Mouse (Mus musculus): Measurements from ENCODE around the gene Per2.

Per2 gene

DNA sequence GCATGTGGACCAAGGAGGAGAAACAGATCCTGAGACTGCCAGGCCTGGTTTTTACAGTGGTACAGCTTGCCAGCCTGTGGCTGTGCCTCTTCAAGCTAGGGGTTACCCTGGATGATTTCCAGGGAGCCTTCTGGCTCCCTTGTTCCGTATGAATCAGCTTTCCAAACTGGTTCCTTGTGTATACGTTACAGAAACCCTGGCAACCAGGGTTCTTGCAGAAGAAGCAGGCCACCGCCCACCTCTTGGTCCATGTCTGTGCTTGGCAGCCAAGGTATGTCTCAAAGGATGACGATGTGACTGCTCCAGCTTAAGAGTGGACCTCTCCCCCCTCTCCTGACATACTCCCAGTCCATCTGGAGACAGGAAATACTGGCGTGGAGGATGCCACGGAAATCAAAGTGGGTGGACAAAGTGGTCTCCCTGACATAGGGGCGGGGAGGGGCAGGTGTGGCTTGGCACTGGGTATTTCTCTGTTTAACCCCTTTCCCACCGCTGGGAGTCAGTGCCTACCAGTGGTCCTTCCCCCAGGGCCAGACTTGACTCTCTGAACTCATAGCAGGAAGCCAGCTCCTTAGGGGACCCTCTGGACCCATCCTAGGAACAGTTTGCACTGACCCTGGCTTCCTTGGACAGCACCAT lies 782 bp downstream of the Per2 start:
- DNase-seq (ENCODE audit: low spot score in 2 of 2), result peak; percentile 61 to 87

DNA sequence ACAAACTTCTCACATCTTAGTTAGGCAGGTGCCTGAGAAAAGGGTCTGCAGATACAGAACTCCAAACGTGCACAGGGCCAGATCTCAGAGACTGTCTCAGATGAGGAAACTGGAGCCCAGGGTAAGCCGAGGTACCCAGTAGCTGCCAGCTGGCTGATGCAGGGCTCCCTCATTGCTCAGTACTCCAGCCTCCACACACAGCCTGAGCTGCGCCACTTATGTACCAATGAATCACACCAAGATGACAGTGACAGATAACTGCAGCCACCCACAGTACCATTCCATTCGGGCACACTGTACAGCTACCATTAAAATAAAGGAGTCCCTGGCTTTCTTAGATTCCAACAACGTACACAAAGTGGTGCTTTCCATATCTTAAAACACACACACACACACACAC lies 1.4 kb downstream of the Per2 start:
- DNase-seq (ENCODE audit: low spot score in 2 of 2), result peak; percentile 57 to 77

DNA sequence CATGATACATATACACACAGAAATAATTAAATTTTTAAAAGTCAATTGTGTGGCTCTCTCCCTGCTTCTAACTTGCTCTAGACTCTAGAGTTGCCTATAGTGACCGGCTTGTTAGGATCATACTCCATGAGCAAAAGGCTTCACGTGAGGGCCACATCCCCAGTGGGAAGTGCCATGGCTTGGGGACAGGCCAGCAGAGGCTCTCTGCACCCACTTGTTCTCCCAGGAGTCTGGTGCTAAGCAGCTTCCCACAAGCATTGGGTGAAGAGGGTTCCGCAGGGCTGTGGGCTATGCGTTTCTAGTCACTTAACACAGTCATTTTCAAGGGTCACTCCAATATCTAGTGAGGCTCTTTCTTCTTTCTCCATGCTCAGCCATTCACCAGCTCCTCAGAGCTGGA lies 2.0 kb downstream of the Per2 start:
- DNase-seq (ENCODE audit: low spot score in 2 of 2), result no peak

DNA sequence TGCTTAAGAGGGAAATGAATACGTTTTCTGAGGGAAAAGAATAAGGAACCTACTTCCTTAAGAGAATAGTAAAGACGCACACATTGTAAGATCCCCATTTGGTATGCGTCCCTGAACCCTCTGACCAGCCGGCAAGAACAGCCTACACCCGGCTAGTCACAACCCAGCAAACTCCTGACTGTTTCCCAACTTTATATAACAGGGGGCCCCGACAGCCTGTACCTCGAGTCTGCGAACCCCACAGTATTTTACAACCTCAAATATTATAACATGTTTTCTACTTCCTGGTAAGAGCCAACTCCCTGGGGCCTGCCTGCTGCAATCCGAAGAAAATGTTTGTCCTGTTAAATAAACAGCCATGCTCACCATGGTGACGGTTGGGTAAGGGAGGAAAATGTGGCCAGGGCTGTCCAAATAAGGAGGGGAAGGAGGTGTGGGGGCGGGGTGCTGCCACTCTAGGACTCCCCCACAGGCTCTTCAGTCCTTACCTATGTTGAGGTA lies 2.8 kb downstream of the Per2 start:
- DNase-seq (ENCODE audit: low spot score in 2 of 2), result peak; percentile 56 to 69

DNA sequence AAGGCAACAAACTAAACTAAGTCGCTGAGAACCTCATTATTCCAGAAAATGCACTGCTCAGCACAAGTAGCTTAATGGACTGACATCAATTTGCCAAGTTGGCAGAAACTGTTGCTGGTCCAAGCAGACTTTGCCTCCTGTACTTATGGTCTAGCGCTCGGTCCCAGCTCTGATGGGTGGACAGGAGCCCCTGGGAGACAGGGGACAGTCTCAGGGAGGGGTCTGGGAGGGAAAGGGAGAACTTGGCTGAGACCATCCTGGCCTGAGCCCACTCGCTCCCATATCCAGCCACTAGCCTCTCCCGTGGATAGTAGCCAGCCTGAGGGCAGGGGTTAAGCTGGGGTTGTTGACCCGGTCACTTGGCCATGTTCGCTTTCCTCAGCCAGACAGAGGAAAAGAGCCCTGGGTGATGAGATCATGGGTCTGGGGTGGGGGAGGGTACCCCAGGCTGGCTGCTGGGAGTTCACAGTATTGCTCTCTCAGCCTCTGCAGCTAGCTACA lies 3.4 kb downstream of the Per2 start:
- peak in 1 of 2 experiments; percentile 47 for DNase-seq (ENCODE audit: low spot score in 2 of 2)

DNA sequence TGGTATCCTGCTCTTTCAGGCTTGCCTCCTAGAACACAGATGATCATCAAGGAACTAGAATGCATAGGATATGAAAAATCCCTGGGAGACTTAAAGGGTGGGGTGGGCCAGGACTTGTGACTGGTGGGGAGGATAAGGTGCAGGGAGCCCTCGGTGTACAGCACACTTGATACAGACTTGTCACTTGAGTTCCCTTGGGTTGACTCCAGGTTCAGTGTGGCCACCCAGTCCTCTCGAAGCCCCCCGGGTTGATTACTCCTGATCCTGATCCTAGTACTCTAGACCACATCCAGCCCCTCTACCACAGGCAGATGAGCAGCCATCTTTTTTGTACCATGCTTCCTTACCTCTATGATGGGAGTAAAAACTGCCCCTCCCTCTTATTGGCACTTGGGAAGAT lies 4.2 kb downstream of the Per2 start:
- DNase-seq (ENCODE audit: low spot score in 2 of 2), result no peak

DNA sequence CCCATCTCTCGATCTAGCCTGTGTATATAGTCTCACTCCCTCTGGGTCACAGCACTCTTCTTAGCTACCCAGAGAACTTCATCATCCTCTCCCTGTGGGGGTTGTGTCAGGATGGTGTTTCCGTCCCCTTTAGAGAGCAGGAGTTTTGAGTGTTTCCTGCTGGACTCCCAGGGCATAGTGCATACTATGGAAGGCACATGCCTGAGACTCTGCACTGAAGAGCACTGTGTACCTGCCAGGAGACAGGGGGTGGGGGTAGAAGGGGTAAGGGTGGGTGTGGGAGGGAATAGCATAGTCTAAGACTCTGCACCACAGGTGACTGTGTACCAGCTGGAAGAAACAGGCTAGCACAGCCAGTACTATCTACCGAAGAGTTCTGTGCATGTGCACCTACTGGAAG lies 4.8 kb downstream of the Per2 start:
- no peak for DNase-seq (ENCODE audit: low spot score in 2 of 2)

DNA sequence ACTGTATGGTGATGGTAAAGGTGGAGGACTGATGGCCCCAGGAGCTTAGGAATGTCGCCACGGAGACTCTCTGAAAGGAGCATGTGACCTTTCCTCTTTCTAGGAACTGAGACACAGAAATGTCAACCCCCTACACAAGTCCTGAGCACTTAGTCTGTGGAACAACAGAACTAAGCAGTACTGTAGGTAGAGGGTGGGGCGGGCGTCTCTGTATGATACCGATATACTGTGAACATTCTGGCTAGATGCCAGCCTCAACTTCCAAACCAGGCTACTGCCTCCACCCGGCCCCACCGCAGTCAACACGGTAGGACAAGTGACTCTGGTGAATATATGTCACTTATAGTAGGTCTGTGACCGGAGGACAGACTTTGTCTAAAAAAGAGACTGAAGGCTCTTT lies 5.2 kb downstream of the Per2 start:
- DNase-seq (ENCODE audit: low spot score in 2 of 2), result no peak

DNA sequence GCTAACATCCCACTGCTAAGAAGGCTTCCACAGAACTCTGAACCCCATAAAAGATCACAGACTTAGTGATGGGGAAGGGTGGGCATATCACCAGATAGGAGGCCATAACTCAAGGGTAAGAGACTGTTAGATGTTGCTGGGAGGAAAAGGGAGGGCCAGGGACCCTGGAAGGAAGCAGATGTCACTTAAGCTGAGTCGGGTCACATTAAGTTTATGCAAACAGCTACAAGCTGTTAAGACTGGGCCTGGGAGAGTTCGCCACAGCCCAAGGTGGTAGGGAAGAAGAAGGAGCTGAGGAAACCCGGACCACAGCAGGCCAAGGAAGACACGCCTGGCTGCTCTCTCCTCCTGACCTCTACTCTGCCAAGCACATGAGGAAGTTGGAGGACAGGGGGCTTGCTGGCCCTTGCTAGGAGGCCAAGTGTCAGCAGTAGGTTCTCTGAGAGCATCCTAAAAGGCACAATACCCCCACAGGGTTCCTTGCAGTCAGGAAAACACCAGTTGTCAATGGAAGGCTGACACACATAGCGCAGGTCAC lies 7.5 kb downstream of the Per2 start:
- no peak for DNase-seq (ENCODE audit: low spot score in 2 of 2)

DNA sequence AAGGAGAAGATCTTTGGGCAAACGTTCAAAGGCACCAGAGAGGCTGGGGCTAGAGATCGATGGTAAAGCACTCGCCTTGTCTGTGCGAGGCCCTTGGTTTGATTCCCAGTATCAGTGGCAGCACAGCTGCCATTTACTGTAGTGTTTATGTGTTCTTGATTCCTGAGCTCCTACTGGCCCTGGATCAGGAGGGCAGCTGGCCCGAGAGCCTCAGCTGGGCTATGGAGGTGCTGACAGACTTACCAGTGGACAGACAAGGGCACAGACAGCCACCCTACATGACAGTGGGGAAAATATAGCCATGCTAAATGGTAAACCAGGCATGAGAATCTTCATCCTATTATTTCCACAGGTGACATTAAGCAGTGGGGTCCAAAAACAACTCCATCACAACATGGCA lies 8.3 kb downstream of the Per2 start:
- no peak for DNase-seq (ENCODE audit: low spot score in 2 of 2)

DNA sequence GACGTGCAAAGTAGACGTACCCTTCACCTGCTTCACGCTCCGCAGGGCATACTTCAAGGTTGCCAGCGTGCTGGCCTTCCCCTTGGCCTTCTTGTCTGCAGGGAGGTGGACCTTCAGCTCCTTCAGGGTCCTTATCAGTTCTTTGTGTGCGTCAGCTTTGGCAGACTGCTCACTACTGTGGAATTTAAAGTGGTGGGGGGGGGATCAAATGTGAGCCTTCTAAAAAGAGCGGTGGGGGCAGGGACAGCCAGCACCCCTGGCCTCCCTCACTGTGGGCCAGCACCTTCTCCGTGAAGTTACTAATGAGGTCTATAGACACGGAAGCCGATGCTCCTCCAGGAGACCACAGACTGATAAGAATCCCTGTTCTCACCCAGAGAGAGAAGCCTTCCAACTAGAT lies 10.4 kb downstream of the Per2 start:
- no peak for DNase-seq (ENCODE audit: low spot score in 2 of 2)

DNA sequence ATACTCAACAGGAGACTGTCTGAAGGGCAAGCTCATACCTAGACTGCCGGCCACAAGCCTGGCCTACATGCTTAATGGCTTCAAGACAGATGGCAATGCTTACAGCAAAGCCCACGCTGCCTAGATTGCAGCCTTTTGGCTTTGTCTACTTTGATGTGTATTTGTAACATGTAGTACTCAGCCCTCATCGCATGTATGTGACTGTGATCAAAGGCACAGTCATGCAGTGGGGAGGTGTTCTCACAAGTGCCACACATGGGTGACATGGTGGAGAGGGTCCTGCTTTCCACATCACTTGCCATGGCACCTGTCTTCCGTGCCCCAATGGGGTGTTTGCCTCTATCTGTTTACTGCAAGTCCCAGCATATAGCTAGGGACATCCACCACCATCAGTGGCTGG lies 12.6 kb downstream of the Per2 start:
- DNase-seq (ENCODE audit: low spot score in 2 of 2), result no peak

DNA sequence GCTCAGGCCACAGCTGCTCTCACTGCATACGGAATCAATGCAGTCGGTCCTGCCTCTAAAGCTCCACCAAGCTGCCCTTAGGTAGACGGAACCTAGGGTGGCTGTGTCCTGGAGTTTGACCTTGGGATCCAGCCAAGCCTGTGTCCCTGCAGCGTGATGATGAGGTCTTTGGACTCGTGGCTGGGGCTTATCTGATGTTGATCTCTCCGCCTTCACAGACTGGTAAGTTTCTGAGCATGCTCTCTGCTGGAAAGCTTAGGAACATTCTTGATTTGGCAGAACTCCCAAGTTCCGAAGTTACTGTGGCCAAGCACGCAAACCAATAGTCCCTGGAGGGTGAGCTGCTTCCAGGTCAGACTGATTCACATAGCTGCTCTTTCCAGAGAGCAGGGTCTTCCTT lies 13.1 kb downstream of the Per2 start:
- no peak for DNase-seq (ENCODE audit: low spot score in 2 of 2)

DNA sequence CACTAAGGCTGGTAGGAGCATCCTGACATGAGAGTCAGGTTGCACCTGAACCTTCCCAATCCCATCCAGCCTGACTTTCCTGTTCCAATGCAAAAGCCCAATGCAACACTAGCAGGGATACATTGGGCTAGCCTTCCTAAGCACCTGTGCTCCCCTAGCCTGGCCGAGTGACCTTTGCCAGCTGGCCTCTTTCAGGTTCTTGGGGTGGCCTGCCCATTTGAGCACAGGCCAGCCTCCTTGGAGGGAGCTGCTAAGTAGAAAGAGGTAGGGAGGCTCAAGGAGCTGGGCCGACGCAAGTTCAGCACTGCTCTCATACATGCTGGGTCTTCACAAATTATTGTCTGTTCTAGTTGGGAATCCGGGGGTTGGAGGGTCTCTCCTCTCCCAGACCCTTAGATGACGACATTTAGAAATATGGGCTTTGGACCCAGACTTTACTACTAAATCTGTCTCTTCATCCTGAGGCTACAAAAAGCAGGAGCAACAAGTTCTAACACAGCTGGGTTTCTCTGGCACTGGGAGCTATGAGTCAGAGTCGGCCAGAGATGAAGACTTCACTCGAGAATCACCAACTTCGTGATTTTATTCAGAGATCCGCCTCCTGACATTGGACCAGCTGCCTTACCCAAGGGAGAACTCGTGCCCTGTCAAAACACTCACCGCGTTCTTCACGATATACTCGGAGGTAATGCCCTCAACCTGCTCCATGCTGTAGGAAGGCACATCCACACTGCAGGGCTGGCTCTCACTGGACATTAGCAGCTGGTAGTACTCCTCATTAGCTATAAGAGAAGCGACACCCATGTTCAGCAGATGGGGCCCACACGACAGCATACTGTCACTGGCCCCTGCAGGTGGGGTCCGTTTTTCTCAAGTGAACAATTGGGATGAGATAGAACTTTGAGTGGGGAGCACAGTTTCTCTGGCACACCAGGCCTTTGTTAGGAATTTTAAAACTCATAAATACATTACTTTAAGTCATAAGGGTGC lies 14.0 kb downstream of the Per2 start:
- DNase-seq (ENCODE audit: low spot score in 2 of 2), result no peak

DNA sequence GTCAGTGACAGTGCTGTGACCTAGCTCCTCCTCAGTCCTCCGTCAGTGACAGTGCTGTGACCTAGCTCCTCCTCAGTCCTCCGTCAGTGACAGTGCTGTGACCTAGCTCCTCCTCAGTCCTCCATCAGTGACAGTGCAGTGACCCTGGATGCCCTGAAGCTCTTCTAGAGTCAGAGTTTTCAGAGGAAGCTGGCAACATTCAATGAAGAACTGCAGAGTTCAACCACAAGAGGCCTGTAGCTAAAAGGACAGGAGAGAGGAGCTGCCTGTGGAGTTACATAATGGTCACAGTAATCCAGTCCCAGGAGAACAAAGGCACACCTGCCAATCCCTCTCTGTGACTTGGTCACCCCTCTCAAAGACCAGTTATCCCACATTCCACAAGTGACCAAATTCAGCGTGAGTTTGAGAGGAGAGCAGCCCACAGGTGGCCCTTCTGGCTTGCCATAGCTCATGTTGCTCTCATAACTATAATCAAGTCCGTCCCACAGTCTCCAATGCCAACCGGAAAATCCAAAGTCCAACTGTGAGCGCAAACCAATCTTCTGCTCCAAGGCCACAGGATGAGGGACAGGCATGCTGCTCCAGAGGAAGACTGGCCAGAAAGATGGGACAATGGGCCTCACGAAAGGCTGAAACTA lies 16.7 kb downstream of the Per2 start:
- DNase-seq (ENCODE audit: low spot score in 2 of 2), result no peak

DNA sequence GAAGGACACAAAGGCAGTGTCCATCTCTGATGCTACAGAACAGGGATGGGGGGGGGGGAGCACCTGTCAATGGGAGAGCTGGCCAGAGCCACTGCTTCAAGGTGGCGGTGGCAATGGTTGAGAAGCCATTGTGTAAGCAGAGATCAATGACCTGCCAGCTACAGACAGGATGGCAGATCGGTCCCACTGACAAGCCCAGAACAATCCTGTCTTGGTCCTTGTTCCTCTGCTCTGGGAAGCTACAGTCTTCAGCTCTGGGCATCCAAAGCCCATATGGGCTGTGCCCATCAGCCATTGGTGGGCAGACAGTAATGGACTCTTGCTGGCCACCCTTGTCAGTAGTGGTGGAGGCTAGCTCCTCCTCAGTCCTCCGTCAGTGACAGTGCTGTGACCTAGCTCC lies 17.3 kb downstream of the Per2 start:
- DNase-seq (ENCODE audit: low spot score in 2 of 2), result no peak

DNA sequence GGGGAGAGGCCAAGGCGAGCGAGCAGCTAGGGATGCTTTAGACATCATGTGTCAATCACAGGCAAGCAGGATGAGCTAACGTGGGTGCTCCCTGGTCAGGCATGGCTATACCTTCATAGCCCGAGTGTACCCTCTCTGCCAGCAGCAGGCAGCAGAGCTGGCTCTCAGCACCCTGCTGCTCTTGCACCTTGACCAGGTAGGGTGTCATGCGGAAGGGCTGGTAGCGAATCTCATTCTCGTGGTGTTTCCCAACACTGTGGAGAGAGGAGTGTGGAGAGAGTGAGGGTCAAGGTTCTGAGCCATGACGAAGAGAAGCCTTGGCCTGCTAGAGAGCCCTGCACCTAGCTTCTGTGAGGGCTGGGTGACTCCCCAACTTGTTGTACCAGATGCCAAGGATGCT lies 19.3 kb downstream of the Per2 start:
- DNase-seq (ENCODE audit: low spot score in 2 of 2), result no peak

DNA sequence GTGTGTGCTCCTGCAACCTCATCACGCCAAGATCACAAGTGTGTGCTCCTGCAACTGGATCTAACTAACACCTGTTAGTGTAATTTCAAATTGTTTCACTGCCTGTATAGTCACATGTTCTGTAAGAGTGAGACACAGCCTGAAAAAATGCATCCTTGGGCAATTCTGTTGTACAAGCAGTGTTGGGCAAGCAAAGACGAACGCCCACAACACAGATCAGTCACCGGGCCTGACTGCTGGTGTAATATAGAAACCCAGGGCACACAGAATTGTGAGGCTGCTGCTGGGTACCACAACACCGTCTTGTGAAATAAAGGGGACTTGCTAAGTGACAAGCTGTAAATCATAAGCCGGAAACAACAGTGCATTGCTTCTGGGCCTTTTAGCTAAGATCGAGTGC lies 21.6 kb downstream of the Per2 start:
- no peak for DNase-seq (ENCODE audit: low spot score in 2 of 2)

DNA sequence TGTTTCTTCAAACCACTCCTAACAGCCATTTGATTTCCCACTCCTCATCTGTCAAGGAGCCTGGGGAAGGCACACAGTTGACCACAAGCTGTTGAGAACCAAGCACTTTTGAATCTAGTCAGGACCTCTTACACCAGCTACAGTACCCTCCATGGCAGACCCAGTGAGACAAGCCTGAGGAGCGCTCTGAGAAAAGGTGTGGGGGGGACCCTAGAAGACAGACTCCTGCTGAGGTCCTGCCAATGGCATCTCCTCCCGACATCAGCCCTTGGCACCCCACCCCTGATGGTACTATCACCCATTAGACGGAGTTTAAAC lies 22.1 kb downstream of the Per2 start:
- DNase-seq (ENCODE audit: low spot score in 2 of 2), result no peak

DNA sequence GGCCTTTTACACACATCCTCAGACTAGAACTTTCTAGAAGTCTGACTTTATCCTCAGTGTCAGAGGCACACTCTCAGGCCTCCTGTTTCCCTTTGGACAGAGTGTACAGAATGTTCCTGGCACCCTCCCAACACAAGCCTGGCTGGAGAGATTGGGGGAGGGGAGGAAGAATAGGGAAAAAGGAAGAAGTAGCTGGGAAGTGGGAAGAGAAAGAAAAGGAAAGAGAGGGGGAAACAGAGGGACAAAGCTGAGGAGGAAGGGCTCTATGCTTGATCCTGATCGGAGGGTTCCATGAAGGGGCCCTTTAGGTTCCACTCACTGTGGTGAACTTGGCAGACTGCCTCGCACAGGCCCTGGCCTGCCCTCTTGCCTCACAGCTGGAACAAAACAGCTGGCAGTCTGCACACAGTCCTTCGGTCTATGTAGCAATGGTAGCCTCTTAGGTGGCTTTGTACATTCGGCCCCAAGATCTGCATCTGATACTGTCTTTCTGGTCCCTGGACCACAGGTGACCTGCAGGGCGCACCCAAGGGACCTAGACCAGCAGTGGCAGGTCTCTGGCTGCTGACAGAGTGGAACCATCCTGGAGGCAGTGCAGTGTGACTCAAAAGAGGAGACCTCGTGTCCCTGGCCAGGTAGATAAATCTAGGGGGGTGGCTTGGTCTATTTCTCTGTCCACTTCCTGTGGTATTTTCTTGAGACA lies 22.6 kb downstream of the Per2 start:
- DNase-seq (ENCODE audit: low spot score in 2 of 2), result peak; percentile 60 to 75

DNA sequence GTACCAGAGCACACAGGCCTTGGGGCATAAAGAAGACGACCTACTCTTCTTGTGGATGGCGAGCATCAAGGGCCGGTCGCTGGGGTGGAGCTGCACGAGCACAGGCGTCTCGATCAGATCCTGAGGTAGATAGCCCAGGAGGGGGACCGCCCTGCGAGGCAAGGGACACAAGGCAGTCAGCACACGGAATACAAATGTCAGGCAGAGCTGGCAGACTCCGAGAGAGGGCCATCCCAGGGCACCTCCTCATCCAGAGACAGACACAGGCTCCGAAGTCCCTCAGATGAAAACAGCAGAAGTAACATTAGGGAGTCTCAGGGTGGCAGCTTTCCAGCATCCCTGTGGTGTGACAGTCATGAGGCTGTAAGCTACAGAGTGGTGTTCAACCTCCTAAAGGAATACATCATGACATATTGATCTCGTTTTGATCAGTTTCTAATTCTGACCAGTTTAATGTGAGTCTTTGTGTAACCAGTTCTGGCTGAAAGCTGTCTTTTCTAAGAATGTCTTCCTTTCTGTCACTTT lies 23.5 kb downstream of the Per2 start:
- no peak for DNase-seq (ENCODE audit: low spot score in 2 of 2)

All from right cerebral cortex, postnatal 10 days (tissue).